Mouse (Mus musculus) adrenal gland, postnatal 14 days (tissue): Measurements from ENCODE around the gene Dcst2. TPM values are rescaled to one million over a fixed set of nuclear protein-coding genes. Genes with fewer than 3 reads are reported as not detected.
A peak's percentile ranks its signal among the peaks of the same experiment; 100 is the strongest.

Experiments used
- DNase-seq: peaks from one replicate; pipeline ENCODE4 v3.0.0; 2021; ENCODE audit warnings: mixed read lengths
- total RNA-seq: library from RNA; stranded (reverse); gene quantifications from 2 replicates; pipeline ENCODE4 v1.2.3, GENCODE M21; 2021

The Dcst2 gene
- total RNA-seq, 1 experiment from 2014 or later = 0.70 TPM

DNA sequence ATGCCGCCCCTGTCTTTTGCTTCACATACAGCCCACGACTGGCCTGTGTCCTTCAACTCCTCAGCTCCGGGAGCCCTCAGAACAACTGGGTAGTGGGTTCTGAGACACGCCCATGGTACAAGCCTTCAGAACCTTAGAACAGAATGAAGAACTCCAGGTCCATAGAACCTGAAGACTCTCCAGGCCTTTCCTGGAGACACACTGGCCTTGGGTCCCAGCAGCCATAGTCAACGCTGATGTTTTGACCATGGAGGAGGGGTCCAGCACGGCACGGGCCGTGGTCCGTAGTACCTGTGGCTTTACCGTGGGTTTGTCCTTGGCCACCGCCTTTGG, 3.3 kb downstream of the Dcst2 start, which contains the start of gene Dcst1:
Dcst1 (minus strand) TSS at position 101 of the 333 bp plus-strand sequence.
- no peak for DNase-seq

DNA sequence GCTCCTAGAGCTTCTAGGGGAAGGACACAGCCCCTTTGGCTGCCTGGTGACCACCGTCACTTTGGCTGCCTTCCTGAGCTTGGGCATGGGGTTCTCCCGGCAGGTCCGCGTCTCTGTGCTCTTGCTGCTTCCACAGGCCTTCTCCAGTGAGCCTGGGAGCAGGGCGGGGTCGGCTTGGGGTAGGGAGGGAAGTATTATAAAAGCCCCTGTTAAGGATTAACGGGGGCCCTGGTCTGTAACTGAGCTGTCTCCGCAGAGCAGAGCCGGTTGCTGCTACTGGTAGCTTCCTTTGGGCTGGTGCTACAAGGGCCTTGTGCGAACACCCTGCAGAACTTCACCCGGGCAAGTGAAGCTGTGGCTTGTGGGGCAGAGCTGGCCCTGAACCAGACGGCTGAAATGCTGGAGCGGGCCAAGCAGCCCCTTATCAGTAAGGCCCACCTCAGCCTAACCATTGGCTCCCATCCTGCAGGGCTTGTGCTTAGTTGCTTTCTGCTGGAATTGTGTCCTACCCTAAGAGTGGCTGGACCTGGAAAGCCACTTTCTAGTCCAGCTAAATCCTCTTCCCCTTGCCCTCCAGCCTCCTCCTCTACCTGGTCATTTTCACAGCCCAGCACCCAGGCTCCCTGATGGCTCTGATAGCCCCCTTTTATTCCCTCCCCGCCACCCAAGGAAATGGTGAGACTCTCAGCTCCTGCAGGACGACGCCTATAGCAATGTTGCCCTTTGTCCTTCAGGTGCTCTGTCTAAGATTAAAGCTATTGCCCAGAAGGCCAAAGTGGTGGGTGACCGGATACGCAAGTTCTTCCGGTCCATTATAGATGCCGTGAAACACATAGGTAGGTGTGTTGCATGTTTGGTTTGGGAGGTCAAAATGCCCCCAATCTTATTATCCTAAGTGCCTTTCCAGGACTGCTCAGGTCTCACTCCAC, 4.0 kb downstream of the Dcst2 start:
- no peak for DNase-seq

DNA sequence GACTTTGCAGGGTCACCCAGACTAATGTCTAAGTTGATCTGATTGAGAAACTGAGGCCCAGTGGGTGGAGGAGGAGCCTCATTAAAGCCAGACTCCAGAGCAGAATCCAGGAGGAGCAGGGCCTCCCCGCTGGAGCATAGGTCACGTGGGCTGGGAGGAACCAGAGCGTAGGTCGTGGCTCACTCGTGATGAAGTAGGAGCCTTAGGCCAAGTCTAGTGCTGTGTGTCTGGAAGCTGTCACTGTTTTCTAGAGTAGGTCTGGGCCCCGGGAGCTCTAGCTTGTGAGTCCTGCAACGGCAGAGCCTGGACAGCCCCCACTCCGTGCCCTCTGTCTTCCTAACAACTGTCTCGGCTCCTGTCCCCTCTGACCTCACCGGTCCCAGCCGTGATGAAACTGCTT, 5.6 kb downstream of the Dcst2 start:
- no peak for DNase-seq

DNA sequence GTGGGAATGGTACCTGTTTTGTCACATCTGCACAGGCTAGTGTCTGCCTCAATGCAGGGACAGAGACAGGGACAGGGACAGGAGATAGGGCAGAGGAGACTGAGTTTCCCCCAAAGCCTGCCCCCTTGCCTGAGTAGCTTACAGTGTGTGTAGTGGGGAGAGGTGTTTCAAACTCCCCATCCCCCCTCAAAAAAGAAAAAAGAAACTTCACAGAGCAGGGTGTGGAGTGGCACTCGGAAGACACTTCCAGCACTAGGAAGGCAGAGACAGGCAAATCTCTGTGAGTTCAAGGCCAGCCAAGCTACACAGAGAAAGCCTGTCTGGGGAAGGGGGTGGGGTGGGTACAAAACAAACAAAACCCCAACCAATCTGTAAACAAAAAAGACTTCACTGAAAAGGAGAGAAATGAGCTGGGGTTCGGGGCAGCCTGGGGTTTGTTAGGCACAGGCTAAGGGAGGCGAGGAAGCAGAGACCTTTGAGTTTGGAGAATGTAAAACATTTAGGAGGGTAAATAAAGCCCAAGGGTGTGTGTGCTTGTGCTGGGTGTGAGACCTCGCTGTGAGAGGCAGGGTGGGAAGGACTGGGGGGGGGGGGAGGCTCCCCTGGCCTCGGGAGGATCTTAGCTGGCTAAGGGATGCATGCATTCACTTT, 11.9 kb downstream of the Dcst2 start:
- no peak for DNase-seq

DNA sequence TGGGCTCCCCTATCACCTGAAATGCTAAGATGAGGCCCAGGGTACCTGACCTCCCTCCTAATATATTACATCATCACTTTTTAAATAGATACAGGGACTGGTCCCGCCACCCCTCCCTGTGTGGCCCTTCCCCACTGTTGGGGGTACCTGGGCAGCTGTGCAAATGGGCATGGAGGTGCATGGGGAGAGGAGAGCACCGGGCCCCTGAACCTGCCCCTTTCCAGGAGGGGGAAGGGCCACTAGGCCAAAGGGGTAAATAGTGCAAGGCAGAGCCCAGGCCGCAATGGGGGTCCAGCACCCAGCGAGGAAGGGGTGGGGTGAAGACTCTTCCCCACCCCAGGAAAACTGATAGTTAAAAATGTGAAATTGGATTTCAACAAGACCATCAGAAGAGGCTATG, 16.1 kb downstream of the Dcst2 start:
- DNase-seq = no peak

DNA sequence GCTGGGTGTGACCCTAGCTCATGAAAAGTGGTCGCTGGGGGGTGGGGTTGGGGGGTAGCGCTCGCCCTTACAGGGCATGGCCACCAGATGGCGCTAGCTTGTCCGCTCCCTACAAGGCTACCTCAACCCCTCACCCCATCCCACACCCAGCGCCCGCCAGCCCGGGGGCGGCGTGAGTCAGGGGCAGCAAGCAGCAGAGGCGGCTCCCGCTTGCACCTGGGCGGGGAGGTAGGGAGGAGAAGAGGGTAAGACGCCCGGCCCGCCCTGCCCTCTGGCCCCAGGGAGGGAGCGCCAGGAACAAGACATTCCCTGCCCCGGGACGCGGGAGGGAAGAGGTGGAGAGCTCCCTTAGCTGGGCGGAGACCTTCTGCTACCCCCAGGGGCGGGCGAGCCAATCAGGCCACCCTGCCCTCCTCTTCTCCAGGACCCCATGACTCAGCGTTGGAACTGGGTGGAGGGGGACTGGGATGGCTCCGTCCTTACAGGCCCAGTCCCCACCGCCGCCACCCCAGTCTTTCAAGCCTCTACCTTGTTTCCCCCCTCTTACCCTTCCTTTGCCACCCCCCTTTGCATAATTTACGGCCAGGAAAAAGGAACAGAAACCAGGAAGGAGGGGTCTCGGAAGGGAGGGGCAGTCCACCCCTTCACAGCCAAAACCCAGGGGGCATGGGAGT, 16.8 kb downstream of the Dcst2 start:
- peak; percentile 88 for DNase-seq

DNA sequence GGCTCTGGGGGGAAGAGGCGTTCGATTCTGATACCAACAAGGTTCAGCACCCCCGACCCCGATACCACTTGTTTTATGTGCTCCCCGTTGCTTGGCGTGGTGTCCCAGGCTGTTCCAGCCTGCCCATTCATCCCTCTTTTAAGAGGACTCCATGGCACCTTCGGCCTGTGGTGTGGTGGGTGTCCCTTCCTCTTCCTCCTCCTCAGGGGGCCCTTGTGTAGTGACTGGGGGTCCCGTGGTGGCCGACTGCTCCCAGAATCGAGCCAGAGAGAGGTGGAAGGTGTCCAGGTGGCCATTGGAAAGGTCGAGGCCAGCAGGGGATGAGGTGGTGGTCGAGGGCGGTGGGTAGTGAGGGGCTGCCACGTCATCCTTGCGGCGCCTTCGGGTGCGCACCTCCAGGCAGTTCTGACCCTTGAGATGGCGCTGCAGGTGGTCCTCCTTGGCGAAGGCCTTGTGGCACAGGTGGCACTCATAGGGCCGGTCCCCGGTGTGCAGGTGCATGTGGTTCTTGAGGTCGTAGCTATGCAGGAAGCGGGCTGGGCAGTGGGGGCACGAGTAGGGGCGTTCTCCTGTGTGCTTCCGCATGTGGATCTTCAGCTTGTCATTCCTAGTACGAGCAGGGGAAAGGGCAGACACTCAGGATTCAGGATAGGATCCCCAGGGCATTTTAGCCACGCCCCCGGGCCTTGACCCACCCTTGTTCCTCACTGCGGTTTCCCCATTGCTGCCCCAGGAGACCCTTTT, 17.8 kb downstream of the Dcst2 start:
- peak; percentile 66 for DNase-seq

DNA sequence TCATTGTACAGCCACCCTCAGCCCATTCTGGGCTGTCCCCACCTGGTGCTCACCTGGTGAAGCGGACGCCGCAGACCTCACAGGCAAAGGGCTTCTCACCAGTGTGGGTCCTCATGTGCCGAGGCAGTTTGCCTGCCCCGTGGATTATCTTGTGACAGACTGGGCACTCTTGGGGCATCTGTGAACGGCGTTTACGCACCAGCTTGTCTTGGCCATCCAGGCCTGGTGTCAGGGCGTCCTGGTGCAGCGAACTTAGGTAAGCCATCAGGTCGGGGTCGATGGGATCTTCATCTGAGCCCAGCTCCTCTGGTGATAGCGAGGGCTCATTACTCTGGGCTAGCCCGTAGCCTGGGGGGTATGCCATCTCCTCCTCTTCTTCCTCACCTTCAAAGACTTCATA, 18.5 kb downstream of the Dcst2 start:
- no peak for DNase-seq

DNA sequence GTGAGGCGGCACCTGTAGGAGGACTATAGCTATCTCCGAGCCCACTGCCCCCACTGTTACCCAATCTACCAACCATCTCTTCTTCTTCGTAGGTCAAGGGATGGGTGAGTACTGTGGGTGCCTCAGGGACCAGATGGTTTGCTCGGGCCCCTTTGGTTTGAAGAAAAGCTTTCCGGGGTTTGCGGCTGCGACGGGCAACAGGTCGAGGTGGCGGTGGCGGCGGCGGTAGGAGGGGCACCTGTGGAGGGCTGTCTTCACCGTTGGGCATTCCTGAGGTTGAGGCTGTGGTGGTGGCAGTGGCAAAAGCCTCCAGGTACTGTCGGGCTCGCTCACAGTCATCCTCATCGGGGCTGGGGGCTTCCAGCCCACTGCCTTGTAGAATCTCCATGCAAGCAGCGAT, 18.9 kb downstream of the Dcst2 start:
- no peak for DNase-seq

DNA sequence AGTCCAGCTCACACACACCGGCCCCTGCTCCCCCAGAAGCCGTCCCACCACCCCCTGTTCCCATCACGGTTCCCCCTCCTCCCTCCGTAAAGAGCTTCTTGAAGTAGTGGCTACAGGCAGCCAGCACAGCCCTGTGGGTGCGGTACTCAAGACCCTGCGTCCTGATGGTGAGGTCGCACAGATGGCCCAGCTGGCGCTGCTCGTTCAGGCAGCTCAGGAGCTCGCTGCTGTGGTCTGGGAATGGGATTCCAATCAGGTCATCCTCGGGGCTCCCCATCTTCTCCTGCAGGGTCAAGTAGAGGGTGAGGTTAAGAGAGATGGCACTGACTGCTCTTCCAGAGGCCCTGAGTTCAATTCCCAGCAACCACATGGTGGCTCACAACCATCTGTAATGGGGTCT, 19.5 kb downstream of the Dcst2 start:
- DNase-seq = no peak

DNA sequence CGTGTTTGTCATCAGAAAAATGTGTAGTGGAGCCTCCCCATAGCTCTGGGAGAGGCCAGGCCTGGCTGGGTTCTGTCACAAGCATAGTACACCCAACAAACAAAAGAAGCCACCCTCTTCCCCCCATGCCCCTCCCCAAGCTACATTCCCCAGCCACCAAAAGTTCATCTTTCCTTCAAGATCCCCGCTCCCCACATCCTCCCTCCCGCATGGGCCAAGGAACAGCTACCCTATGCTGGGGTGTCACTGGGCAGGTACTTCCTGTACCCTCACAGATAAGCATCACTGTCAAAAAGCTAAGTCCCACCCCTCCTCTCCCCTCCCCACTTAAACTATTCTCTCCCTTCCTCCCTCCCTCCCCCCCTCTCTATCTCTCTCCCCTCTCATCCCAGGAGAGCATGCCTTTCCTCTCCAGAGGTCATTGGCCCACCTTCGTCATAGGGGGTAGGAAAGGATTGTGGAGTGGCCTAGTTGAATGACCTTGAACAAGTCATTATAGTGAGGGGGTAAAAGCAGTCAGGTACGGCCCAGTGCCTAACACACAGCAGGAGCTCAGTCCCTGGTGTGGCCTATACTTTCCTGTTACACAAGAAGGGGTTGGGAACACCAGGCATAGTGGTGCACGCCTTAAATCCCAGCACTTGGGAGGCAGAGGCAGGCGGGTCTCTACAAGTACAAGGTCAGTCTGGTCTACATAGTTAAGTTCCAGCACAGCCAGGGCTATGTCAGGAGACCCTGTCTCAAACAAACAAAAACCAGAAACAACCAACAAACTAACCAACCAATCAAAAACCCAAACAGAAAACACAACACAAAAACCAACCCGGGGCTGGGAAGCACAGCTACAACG, 20.5 kb downstream of the Dcst2 start:
- no peak for DNase-seq

DNA sequence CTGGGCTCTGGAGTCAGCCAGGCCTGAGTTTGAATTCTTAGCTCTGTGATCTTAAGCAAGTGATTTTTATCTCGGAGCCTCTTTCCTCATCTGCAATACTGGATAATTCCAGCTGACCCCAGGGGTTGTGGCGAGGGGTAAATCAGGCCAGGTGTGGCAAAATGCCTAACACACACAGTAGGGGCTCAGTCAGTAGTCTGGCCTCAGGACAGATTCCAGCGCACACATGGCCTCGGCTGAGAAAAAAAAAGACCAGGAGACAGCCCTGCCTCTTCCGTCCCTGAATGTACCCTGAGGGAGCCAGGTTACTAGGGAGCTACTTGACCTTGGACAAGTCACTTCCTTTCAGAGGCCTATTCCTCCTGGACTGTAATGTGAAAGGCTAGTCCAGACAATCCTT, 21.2 kb downstream of the Dcst2 start:
- DNase-seq = no peak

DNA sequence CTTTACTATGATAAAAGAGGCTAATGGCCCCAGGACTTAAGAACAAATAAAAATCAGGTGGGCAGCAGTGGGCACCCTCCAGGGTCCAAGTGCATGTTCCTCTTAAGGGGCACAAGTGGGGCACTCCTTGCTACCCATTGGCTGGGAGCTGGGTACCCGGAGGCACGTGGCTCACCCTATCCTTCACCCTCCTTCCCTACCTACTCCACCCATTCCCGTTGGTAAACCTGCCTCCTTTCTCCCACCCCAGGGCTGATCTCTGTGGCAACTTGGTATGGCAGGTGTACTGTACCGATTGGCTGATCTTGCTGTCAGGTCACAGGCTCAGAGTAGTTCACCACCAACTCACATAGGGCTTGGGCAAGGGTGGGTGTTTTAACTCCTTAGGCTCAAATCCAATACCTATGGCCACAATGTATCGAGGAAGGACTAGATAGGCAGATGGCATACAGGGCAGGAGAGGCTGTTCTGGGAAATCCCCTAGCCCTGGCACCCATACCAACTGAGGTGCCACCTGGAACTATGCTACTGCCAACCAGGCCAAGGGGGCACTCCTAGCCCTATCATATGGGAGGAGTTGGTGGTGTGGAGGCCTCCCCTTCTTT, 22.0 kb downstream of the Dcst2 start:
- no peak for DNase-seq

DNA sequence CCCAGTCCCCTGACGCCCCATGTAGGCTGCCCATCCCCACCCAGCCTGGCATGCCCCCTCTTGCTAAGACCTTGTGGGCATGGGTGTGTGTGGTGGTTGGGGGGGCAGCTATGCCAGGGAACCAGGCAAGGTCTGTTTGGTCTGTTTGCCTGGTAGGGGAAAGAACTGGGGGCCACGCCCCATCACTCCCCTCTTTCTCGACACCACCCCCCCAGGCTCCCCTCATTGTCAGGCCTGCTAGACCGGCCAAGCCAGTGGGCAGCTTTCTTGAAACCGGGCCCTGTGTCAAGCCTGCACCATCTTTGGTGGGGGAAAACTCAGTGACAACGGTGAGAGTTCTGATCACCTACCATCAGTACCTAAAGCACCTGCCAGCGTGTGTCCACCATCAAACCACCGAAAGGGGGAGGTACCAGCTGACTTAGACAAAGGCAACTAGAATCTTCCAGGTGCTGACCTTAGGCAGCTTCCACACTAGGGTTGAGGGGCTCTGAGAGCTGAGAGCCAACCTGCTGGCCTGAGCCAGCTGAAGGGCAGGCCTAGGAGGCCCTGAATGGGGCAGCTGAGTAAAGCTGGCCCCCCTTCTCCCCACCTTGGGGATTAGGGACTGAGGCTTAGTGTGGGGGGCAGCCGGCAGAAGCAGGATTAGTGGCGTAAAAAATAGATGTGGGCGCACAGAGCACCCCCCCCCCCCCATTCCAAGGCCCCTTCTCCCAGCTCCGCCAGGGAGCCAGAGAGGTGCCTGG, 22.7 kb downstream of the Dcst2 start:
- DNase-seq = no peak

DNA sequence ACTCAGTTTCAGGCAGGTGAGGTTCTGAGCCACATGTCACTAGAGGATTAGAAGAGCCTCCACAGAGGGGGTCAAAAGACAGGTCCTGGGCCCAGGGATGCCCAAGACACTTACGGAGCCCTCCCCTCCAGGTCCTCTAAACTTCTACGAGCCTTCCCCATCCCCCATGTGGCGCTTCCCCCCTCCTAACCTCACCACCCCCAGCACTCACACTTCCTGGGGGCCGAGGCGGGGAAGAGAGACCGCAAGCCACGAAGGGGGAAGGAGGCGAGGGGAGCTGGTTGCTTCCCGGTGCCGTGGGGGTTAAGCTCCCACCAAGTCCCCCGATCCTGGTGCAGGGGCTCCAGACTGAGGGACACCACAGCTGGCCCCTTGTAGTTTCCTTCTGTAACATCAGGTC, 23.7 kb downstream of the Dcst2 start:
- no peak for DNase-seq

DNA sequence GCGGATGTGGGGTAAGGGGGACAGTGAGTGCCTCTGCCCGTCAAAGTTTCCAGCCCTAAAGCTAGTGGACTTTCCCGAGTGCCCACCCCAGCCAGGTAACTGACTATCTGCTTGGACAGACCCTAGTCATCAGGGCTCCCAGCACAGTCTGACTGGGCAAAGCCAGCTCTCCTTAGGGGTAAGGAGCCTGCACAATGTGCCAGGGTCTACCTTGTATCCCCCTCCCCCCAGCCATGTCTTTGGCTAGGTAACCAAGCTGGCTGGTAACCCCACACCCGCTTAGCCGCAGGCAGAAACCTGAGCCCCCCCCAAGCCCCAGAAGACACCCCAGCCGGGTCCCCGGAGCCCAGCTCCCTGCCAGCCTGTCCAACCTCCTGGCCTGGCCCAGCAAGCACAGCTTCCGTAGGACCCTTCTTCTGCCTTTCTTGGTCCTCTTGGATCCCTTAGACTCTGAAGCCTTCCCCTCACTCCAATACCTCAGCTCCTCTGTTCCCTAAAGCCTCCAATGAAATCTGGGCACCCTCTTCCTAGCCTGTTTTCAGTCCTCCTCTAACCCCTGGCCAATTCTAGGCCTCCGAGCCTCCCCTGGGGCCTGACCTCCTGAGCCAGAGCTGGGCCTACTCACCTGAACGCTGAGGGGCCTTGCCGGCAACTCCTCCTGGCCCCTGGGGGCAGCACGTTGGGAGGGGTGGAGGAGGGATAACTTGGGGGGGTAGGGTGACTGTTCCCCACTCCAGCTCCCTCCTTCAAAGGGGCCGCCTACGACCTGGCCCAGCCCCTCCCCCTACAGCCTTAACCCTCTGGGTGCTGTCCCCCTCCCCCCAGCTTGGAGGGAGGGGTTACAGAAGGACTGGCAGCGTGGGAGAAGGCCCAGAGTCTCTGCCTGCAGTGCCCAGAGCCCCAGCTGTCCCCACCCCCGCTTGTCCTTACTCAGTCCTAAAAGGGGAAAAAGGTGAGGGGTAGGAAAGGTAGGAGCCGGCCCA, 25.0 kb downstream of the Dcst2 start:
- DNase-seq = peak; percentile 57

DNA sequence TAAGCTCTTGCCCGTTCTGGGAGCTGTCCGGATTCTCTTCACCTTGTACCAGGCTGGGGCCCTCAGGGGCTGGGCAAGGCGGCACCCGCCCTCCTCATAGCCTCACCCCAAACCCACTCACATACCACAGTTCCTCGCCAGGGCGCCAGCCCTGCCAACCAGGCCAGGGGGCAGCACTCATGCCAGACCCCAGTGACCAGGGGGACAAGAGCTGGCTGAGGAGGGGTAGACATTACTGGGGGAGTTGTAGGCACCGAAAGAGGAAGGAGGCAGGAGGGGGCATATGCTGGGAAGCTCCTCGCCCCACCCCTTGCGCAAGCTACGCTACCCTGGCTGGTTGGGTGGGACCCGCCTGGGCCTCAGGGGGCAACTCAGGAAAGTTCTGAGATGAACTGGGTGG, 25.9 kb downstream of the Dcst2 start:
- peak; percentile 78 for DNase-seq

DNA sequence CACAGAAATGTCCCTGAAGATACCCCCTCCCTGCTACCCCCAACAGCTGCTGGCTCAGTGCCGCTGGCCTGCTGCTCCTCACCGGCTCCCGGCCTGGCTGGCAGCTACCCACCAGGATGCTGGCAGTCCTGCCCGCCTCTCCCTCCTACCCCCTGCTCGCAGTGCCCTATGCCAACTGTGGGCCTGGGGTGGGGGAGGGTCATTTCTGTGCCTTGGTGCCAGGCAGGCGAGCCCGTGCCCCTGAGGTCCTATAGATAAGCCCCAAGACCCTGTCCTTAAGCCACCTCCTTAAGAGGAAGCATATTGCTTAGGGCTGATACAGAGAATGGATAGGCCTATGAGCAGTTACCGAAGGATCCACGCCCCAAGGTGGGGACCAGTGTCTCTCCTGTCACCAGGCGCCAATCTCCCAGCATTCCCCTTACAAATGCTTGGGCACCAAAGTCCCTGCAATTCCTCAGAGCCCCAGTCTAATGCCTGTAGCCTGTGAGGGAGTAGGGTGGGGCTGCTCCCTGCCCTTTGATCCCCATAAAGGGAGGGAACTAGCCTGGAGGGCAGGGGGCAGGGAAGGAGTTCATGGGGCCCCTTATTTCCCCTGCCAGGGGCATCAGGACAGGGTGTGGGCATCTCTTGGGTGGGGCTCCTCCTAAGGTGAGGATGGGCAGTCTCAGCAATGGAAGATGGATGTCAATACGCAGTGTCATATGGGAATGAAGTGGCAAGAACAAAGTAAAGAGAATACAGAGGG, 26.5 kb downstream of the Dcst2 start:
- peak; percentile 84 for DNase-seq
